Mouse (Mus musculus) forebrain, embryonic 11.5 days (tissue): Measurements from ENCODE around the gene Tecpr1. TPM values are rescaled to one million over a fixed set of nuclear protein-coding genes. Genes with fewer than 3 reads are reported as not detected.
A peak's percentile ranks its signal among the peaks of the same experiment; 100 is the strongest.

ENCODE experiments used
- ATAC-seq: fragments of 200-750 bp; cut with Nextera tagmentation; replicated peaks from 2 replicates; pipeline ENCODE4 v1.8.0; 2017; ENCODE audit warnings: moderate TSS enrichment; ENCODE audit not compliant: low FRiP score
- DNase-seq: peaks from one replicate; pipeline ENCODE4 v3.0.0-alpha.2; 2017; ENCODE audit warnings: low spot score
- H3K27ac ChIP-seq: fragments of 300-500 bp; sonication (generic); 2 replicates; pipeline ENCODE4 v1.5.1; 2014; ENCODE audit warnings: low read depth, low read length
- H3K27me3 ChIP-seq: fragments of 300-500 bp; sonication (generic); 2 replicates; pipeline ENCODE4 v1.6.1; 2014; ENCODE audit warnings: mild to moderate bottlenecking, low read length, mixed read lengths; ENCODE audit not compliant: control insufficient read depth, insufficient read depth
- H3K36me3 ChIP-seq: fragments of 300-500 bp; sonication (generic); 2 replicates; pipeline ENCODE4 v1.6.1; 2014; ENCODE audit warnings: mild to moderate bottlenecking, low read length, moderate library complexity, mixed read lengths; ENCODE audit not compliant: control insufficient read depth, insufficient read depth
- H3K4me1 ChIP-seq: fragments of 300-500 bp; sonication (generic); replicated peaks from 2 replicates; pipeline ENCODE4 v1.6.1; 2014; ENCODE audit warnings: low read length, mixed read lengths; ENCODE audit not compliant: control insufficient read depth, insufficient read depth
- H3K4me2 ChIP-seq: fragments of 300-500 bp; sonication (generic); 2 replicates; pipeline ENCODE4 v1.6.1; 2014; ENCODE audit warnings: low read depth, mild to moderate bottlenecking, low read length, moderate library complexity, mixed read lengths; ENCODE audit not compliant: severe bottlenecking
- H3K4me3 ChIP-seq: fragments of 300-500 bp; sonication (generic); 2 replicates; pipeline ENCODE4 v1.5.1; 2014; ENCODE audit warnings: low read depth, low read length
- H3K9ac ChIP-seq: fragments of 300-500 bp; sonication (generic); 2 replicates; pipeline ENCODE4 v1.6.1; 2014; ENCODE audit warnings: low read length
- H3K9me3 ChIP-seq: fragments of 300-500 bp; sonication (generic); 2 replicates; pipeline ENCODE4 v1.6.1; 2016; ENCODE audit warnings: low read length, mixed read lengths; ENCODE audit not compliant: control insufficient read depth
- WGBS: fragments of 180-500 bp; shearing (Covaris S2); extraction: QIAGEN DNeasy Blood & Tissue Kit; methylation state at CpG from one replicate; pipeline ENCODE4 v1.1.7; 2014; 5-methylcytosine and 5-hydroxymethylcytosine counted together
- polyA plus RNA-seq: library from polyadenylated mRNA; unstranded; fragments of >200 nt; fragmentation: Nextera tagmentation; extraction: Ambion mirVana; gene quantifications from 2 replicates; pipeline ENCODE4 v1.2.1, GENCODE M21; 2014

The Tecpr1 gene
- polyA plus RNA-seq, 1 experiment from 2014 or later = 20.1 TPM

DNA sequence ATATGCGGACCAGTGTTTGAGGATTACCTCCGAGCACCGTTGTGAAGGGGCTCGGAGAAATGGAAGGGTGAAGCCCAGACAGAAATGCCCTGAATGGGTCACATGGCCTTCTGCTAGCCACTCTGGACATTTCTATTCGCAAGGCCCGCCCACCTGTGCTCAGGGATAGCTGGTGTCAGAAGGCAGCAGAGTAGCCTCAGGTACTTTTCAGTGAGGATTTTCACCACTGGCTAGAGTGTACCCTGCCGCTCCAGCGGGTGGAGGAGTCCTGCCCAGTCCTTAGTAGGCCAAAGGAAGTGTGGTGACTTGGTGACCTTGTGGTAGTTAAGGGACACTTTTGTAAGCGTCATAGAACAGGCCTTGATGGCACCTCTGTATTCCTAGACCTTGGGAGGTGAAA is 37.9 kb upstream of the Tecpr1 start:
- H3K36me3 ChIP-seq = no peaks in the 10 kb centered on the region; the same call in 1 of the 2 replicates
- DNase-seq (no peak), ATAC-seq (no peak)
- no peaks in the 10 kb centered on the region for H3K27me3 ChIP-seq
- no peak overlapping the region for H3K4me3 ChIP-seq
- H3K9me3 ChIP-seq = no peaks in the 10 kb centered on the region
- peaks cover 22% of the 10 kb centered on the region for H3K4me1 ChIP-seq
- H3K27ac ChIP-seq = no peak overlapping the region
- H3K4me2 ChIP-seq = no peak overlapping the region
- 86% methylated on average over 9 of the region's 9 CpGs for WGBS
- H3K9ac ChIP-seq = no peak overlapping the region

DNA sequence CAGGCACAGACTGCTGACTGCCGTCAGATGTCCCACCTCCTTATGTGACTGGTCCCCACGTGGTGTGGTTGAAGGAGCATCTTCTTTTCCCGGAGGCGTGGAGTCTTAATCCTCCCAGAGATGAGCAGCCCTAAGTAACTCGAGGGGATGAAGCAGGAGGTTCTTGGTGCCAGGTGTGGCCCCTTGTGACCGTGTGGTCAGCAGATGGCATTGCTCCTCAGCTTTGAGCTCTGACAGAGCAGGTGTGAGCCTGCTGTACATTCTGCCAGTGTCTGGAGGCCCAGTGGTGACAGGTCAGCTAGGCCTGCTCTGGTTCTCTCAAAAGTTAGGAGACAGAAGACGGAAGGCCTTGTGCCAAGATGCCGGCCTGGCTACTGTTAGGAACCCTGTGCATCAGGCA is 37.0 kb upstream of the Tecpr1 start:
- H3K4me2 ChIP-seq = no peak overlapping the region
- WGBS = 84% methylated on average over 8 of the region's 8 CpGs
- H3K9ac ChIP-seq = no peak overlapping the region
- no peaks in the 10 kb centered on the region for H3K9me3 ChIP-seq
- ATAC-seq (no peak), DNase-seq (no peak)
- H3K4me1 ChIP-seq = peaks cover 22% of the 10 kb centered on the region
- H3K36me3 ChIP-seq = no peaks in the 10 kb centered on the region; the same call in 1 of the 2 replicates
- no peak overlapping the region for H3K4me3 ChIP-seq
- no peak overlapping the region for H3K27ac ChIP-seq
- no peaks in the 10 kb centered on the region for H3K27me3 ChIP-seq

DNA sequence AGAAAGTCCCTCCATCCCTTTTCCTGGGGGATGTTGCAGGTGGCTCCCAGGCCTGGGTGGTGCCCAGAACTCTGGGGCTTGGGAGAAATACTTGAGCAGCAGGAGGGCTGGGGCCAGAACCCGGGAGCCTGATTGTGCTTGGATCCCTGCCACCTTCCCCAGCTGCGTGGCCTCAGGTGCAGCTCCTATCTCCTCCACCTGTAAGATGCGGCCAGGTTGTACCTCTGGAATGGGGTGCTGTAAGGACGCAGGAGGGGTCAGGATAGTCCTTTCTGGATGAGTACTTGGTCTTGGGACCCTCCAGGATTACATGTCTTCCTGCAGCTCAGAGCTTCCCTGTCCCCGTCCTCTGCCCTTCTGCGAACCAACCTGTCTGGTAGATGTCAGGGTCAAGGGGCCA is 35.8 kb upstream of the Tecpr1 start:
- Histone ChIP-seq H3K4me2 (no peak overlapping the region), H3K9me3 (no peaks in the 10 kb centered on the region), H3K36me3 (no peaks in the 10 kb centered on the region; the same call in 1 of the 2 replicates), H3K9ac (no peak overlapping the region; the same call in 1 of the 2 replicates), H3K27ac (no peak overlapping the region), H3K27me3 (no peaks in the 10 kb centered on the region), H3K4me3 (no peak overlapping the region), H3K4me1 (peaks cover 25% of the 10 kb centered on the region)
- WGBS = 80% methylated on average over 6 of the region's 6 CpGs
- no peak for DNase-seq
- no peak for ATAC-seq

DNA sequence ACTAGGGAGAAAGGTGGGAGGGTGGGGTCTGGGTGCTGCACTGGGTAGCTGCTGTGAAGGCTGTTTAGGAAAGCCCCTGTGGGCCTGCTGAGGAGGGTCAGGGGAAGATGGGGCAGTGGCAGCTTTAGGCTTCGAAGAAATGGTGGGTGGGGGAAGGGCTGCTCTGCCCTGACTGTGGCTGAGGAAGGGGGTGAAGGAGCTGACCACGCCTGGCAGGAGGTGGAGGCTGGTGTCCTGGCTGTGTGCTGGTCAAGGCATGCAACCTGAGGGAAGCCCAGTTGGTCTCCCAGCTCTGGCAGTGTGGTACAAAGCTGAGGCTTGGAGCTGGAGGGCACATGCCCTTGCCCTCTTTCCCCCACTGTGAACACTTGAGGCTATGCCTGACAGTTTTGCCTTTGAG is 35.3 kb upstream of the Tecpr1 start:
- no peaks in the 10 kb centered on the region for H3K9me3 ChIP-seq
- no peak overlapping the region for H3K9ac ChIP-seq
- no peak for DNase-seq
- H3K27ac ChIP-seq = no peak overlapping the region
- H3K4me1 ChIP-seq = peaks cover 25% of the 10 kb centered on the region
- 16% methylated on average over 2 of the region's 2 CpGs for WGBS
- no peaks in the 10 kb centered on the region; the same call in 1 of the 2 replicates for H3K36me3 ChIP-seq
- no peaks in the 10 kb centered on the region for H3K27me3 ChIP-seq
- ATAC-seq = no peak
- no peak overlapping the region for H3K4me3 ChIP-seq
- H3K4me2 ChIP-seq = peak overlapping the region; percentile 24; the same call in 1 of the 2 replicates

DNA sequence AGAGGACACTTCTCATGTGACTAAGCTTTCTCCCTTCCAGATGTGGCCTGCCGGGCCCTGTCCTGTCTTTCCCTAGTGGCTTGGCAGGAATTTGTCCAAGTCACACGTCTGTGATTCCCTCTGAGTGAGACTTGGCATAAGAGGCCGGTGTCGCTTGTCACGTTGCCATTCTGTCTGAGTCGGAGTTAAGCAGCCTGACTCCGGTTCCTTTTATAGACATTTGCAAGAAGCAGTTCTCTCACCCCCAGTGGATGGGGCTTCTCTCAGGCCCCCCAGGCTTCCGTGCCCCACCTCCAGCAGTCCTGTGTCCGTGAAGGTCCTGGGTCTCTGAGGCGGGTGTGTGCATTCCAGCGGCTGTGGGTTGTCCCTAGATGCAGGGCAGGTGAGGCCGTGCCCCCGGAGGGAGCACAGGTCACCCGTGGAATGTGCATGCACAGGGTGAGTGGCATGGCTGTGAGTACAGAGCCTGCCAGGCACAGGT is 34.8 kb upstream of the Tecpr1 start:
- WGBS = 38% methylated on average over 14 of the region's 14 CpGs

DNA sequence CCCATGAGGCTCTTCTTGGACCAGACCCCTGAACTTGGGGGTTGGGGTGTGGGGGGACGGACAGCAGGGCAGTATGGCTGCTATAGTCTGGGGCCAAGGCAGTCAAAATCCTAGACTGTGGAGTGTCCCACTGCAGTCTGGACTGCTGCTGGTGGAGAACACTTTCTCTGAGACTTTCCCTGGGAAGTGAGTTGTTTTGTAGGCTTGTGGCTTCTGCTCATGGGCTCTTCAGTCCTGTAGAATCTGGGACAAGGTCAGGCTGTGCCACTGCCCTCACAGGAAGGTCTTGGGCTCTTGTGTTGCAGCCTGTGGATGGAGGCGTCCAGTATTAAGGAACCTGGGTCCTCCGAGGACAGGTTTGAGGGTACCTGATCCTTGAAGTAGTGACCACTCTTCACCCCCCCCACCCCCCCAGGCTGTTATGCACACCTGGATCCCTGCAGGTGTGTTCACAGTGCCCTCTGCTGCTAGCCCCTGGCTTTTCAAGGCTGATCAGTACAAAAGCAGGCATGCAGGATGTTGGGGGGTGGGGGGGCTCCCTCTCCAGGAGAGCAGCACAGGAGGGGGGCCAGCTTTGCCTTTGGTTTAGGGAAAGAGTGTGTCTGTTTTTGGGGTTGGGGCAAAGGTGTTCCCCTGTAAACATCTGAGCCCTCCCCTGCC is 34.2 kb upstream of the Tecpr1 start:
- ATAC-seq = no peak
- DNase-seq = no peak

More for the DNA sequence above, 34.8 kb upstream of the Tecpr1 start:
- ATAC-seq = no peak
- Histone ChIP-seq H3K4me2 (peak overlapping the region; percentile 77; the same call in 1 of the 2 replicates), H3K9ac (peak overlapping the region; percentile 93; the same call in 1 of the 2 replicates), H3K27ac (no peak overlapping the region), H3K9me3 (no peaks in the 10 kb centered on the region), H3K27me3 (no peaks in the 10 kb centered on the region), H3K4me3 (0 out of 2 replicates have a peak overlapping the region, but pooled peaks have one; percentile 13), H3K36me3 (no peaks in the 10 kb centered on the region; the same call in 1 of the 2 replicates), H3K4me1 (peaks cover 25% of the 10 kb centered on the region)
- DNase-seq = no peak

DNA sequence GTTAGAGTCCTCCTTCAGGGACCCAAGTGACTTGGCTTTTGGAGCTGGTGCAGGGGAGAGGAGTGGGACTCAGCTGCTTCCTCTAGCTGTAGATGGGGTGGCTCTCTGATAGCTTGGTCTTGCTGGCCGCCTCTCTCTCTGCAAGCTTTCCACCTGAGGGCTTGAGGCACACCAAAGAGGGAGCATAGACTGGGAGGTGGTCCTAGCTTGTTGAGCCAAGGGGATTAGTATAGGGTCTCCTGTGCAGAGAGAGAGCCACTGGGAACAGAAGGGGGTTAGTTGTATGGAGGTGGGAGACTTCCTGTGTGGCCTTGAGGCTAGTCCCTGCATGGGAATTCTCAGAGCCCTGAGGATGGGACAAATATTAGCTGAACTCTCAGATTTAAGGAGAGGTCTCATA is 33.5 kb upstream of the Tecpr1 start:
- Histone ChIP-seq H3K4me1 (peaks cover 25% of the 10 kb centered on the region), H3K4me2 (peak overlapping the region; percentile 77), H3K9me3 (no peaks in the 10 kb centered on the region), H3K36me3 (no peaks in the 10 kb centered on the region; the same call in 1 of the 2 replicates), H3K27me3 (no peaks in the 10 kb centered on the region), H3K4me3 (peak overlapping the region; percentile 99), H3K9ac (peak overlapping the region; percentile 93), H3K27ac (peak overlapping the region; percentile 74; the same call in 1 of the 2 replicates)
- ATAC-seq (no peak), DNase-seq (no peak)
- 50% methylated on average over 1 of the region's 1 CpGs for WGBS

More for the DNA sequence above, 34.2 kb upstream of the Tecpr1 start:
- Histone ChIP-seq H3K27me3 (no peaks in the 10 kb centered on the region), H3K27ac (no peak overlapping the region), H3K4me3 (peak overlapping the region; percentile 99), H3K4me1 (peaks cover 25% of the 10 kb centered on the region), H3K4me2 (peak overlapping the region; percentile 77), H3K36me3 (no peaks in the 10 kb centered on the region; the same call in 1 of the 2 replicates), H3K9ac (peak overlapping the region; percentile 93), H3K9me3 (no peaks in the 10 kb centered on the region)
- 73% methylated on average over 3 of the region's 3 CpGs for WGBS

DNA sequence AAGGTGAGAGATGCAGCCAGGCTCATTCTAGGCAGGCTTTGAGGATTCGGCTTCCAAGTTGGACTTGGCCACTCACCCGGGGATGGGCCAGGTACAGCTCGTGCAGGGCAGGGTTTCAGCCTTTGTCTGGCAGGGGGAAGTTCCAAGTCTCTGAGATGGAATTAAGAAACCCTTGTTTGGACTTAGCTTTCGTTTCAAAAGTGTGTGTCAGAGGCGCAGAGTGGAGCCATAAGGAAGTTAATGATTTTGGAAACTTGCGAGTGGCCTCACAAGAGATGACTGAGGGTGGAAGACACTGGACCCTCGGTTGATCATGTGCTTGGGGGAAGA is 33.1 kb upstream of the Tecpr1 start:
- H3K36me3 ChIP-seq = no peaks in the 10 kb centered on the region; the same call in 1 of the 2 replicates
- DNase-seq = no peak
- no peaks in the 10 kb centered on the region for H3K9me3 ChIP-seq
- peak overlapping the region; percentile 77 for H3K4me2 ChIP-seq
- peak overlapping the region; percentile 99 for H3K4me3 ChIP-seq
- no peaks in the 10 kb centered on the region for H3K27me3 ChIP-seq
- peaks cover 25% of the 10 kb centered on the region for H3K4me1 ChIP-seq
- 9% methylated on average over 7 of the region's 7 CpGs for WGBS
- no peak for ATAC-seq
- H3K27ac ChIP-seq = peak overlapping the region; percentile 74
- peak overlapping the region; percentile 93 for H3K9ac ChIP-seq
